Mouse (Mus musculus): Measurements from ENCODE around the gene Elavl2. TPM values are rescaled to one million over a fixed set of nuclear protein-coding genes. Genes with fewer than 3 reads are reported as not detected.

Elavl2 gene
- 10 to 100 TPM; 87.5 to 88.3 TPM for total RNA-seq (2021)
- long read RNA-seq, full-length matches to known transcripts = 12 of 52 reads
- long read RNA-seq, partial matches to known transcripts = 2 of 52 reads
- long read RNA-seq, other reads (novel, unspliced or antisense) = 38 of 52 reads

- DNase-seq (ENCODE audit: low spot score in 2 of 2) = no peak
These were observed at the start of gene Elavl2 for GRCm38 (mm10) chr4:91400423-91400822. Gene Elavl2, minus strand, starts transcription at chr4:91400785.

- DNase-seq (ENCODE audit: low spot score in 2 of 2) = no peak
These were observed 47.3 kb upstream of the Elavl2 start for GRCm38 (mm10) chr4:91447887-91448286.

GRCm38 (mm10) chr4:91415582-91415981 lies 15.0 kb upstream of the Elavl2 start:
- no peak for DNase-seq (ENCODE audit: low spot score in 2 of 2)

- no peak for DNase-seq (ENCODE audit: low spot score in 2 of 2)
These were observed 4.5 kb upstream of the Elavl2 start for GRCm38 (mm10) chr4:91405047-91405446.

GRCm38 (mm10) chr4:91399510-91400196 lies 932 bp downstream of the Elavl2 start:
- DNase-seq (ENCODE audit: low spot score in 2 of 2) = no peak

- DNase-seq (ENCODE audit: low spot score in 2 of 2) = no peak
These were observed 8.5 kb downstream of the Elavl2 start for GRCm38 (mm10) chr4:91391987-91392598.

GRCm38 (mm10) chr4:91387701-91388100 lies 12.9 kb downstream of the Elavl2 start:
- no peak for DNase-seq (ENCODE audit: low spot score in 2 of 2)

- DNase-seq (ENCODE audit: low spot score in 2 of 2) = no peak
These were observed 19.4 kb downstream of the Elavl2 start for GRCm38 (mm10) chr4:91381201-91381627.

GRCm38 (mm10) chr4:91380341-91381117 lies 20.1 kb downstream of the Elavl2 start:
- no peak for DNase-seq (ENCODE audit: low spot score in 2 of 2)

GRCm38 (mm10) chr4:91379559-91379958 lies 21.0 kb downstream of the Elavl2 start:
- no peak for DNase-seq (ENCODE audit: low spot score in 2 of 2)

GRCm38 (mm10) chr4:91376317-91376910 lies 24.2 kb downstream of the Elavl2 start:
- peak; percentile 95 to 99 for DNase-seq (ENCODE audit: low spot score in 2 of 2)

GRCm38 (mm10) chr4:91375372-91375687 lies 25.3 kb downstream of the Elavl2 start:
- DNase-seq (ENCODE audit: low spot score in 2 of 2) = peak in 1 of 2 experiments; percentile 48

GRCm38 (mm10) chr4:91374571-91375371 lies 25.8 kb downstream of the Elavl2 start:
- DNase-seq (ENCODE audit: low spot score in 2 of 2) = peak in 1 of 2 experiments; percentile 50

GRCm38 (mm10) chr4:91372844-91373243 lies 27.7 kb downstream of the Elavl2 start:
- no peak for DNase-seq (ENCODE audit: low spot score in 2 of 2)

GRCm38 (mm10) chr4:91371819-91372215 lies 28.8 kb downstream of the Elavl2 start:
- DNase-seq (ENCODE audit: low spot score in 2 of 2) = peak; percentile 65 to 72

GRCm38 (mm10) chr4:91371131-91371818 lies 29.3 kb downstream of the Elavl2 start:
- DNase-seq (ENCODE audit: low spot score in 2 of 2) = peak; percentile 40 to 46

- no peak for DNase-seq (ENCODE audit: low spot score in 2 of 2)
These were observed 35.3 kb downstream of the Elavl2 start for GRCm38 (mm10) chr4:91365276-91365675.

GRCm38 (mm10) chr4:91363963-91364362 lies 36.6 kb downstream of the Elavl2 start:
- DNase-seq (ENCODE audit: low spot score in 2 of 2) = no peak

GRCm38 (mm10) chr4:91362520-91362919 lies 38.1 kb downstream of the Elavl2 start:
- no peak for DNase-seq (ENCODE audit: low spot score in 2 of 2)

GRCm38 (mm10) chr4:91353138-91353537 lies 47.4 kb downstream of the Elavl2 start:
- DNase-seq (ENCODE audit: low spot score in 2 of 2) = no peak
